In genomic region chr10:107747566-107747965, GRCm38 (mm10) we compare ENCODE assay signal across 9 mouse cellular contexts. TPM values are rescaled to one million over a fixed set of nuclear protein-coding genes. Genes with fewer than 3 reads are reported as not detected.
DNase-seq lines count a peak whose midpoint lies in the region; ATAC-seq and TF ChIP-seq lines count a peak whose summit lies in the region.
"Had no signal": no experiment of that assay in that cellular context is flagged by ENCODE, and none has a peak within 500 bp of the region (broad histone marks: within the 10 kb centered on the region; RNA-seq: fewer than 3 reads in every experiment).

No protein-coding gene starts in this region.

- 18% methylated on average over 5 of the region's 5 CpGs for WGBS in kidney, adult 2 months
- 22% methylated on average over 5 of the region's 5 CpGs for WGBS in embryonic facial prominence, embryonic 10.5 days

- no peak for TF ChIP-seq CTCF in kidney, adult 2 months (conservative IDR thresholded peaks at IDR 0.05; ENCODE audit: insufficient read depth, insufficient read length, low read depth, low read length)
- TF ChIP-seq CTCF in E14TG2a.4 (conservative IDR thresholded peaks at IDR 0.05; ENCODE audit: low read length): peak; percentile 74

- H3K4me1 ChIP-seq in kidney, adult 2 months (ENCODE audit: control insufficient read depth, insufficient read depth, low read length): no peaks in the 10 kb centered on the region
- H3K4me1 ChIP-seq in E14TG2a.4 (replicated peaks; ENCODE audit: low read depth, low read length): 0 out of 2 replicates have a peak, but pooled peaks cover 2% of the 10 kb centered on the region
- peaks cover 9% of the 10 kb centered on the region for H3K4me1 ChIP-seq in embryonic facial prominence, embryonic 10.5 days

- no peaks in the 10 kb centered on the region for H3K36me3 ChIP-seq in kidney, adult 2 months (ENCODE audit: control insufficient read depth, insufficient read depth, low read length)
- H3K36me3 ChIP-seq in E14TG2a.4 (ENCODE audit: insufficient read depth, low read length): no peaks in the 10 kb centered on the region
- no peaks in the 10 kb centered on the region for H3K36me3 ChIP-seq in embryonic facial prominence, embryonic 10.5 days (replicated peaks)

- intact Hi-C loops in gastrocnemius, postnatal 36 days (cut with DNase I): loop anchor here (10.0 kb wide), 1 partner anchor 813 kb away; no protein-coding TSS in a partner anchor

- H3K4me3 ChIP-seq in kidney, adult 2 months (ENCODE audit: insufficient read depth, low read depth, low read length): no peak overlapping the region
- no peak overlapping the region for H3K4me3 ChIP-seq in E14TG2a.4 (replicated peaks; ENCODE audit: low read length)
- H3K4me3 ChIP-seq in embryonic facial prominence, embryonic 10.5 days: no peak overlapping the region

- DNase-seq in kidney, adult 2 months: peak; percentile 32
- no peak for DNase-seq in kidney, adult 18-20 months
- DNase-seq in 416B (ENCODE audit: low read depth): peak; percentile 48
- DNase-seq in embryonic facial prominence, embryonic 10.5 days (ENCODE audit: low spot score): peak; percentile 11
- DNase-seq in gastrocnemius, postnatal 36 days: no peak
- DNase-seq in urinary bladder, adult 18-20 months (ENCODE audit: low spot score in 2 of 2): no peak

- no peaks in the 10 kb centered on the region for H3K27me3 ChIP-seq in kidney, adult 2 months (replicated peaks; ENCODE audit: control insufficient read depth, insufficient read depth, low read length)
- no peaks in the 10 kb centered on the region for H3K27me3 ChIP-seq in E14TG2a.4 (ENCODE audit: insufficient read depth, low read length)
- H3K27me3 ChIP-seq in embryonic facial prominence, embryonic 10.5 days (replicated peaks; ENCODE audit: low read depth, poor library complexity, severe bottlenecking): no peaks in the 10 kb centered on the region

- H3K9me3 ChIP-seq in E14TG2a.4 (ENCODE audit: low read length): no peaks in the 10 kb centered on the region
- no peaks in the 10 kb centered on the region for H3K9me3 ChIP-seq in embryonic facial prominence, embryonic 10.5 days

- peak; percentile 76 for ATAC-seq in megakaryocyte progenitor cell, adult 5-6 weeks (replicated peaks; ENCODE audit: poor library complexity)

- no peak overlapping the region for H3K27ac ChIP-seq in kidney, adult 2 months (ENCODE audit: insufficient read depth, low read depth, low read length)
- H3K27ac ChIP-seq in embryonic facial prominence, embryonic 10.5 days (replicated peaks): no peak overlapping the region

- TF ChIP-seq POLR2A in kidney, adult 2 months (IDR thresholded peaks at IDR 0.05; ENCODE audit: low read depth, low read length): no peak

RNA-seq across cellular contexts. Expression of gene Ptprq, which starts 27.7 kb away (rescaled TPM):
- polyA plus RNA-seq in kidney, adult 2 months (2012; rRNA removed): 0.01 and 0.02 TPM in 2 replicates
- not detected in 2 replicates for polyA plus RNA-seq in embryonic facial prominence, embryonic 10.5 days (2016; fragmentation: Nextera tagmentation; extraction: Ambion mirVana)
- not detected in 2 replicates for total RNA-seq in megakaryocyte progenitor cell, adult 5-6 weeks (2015)
- total RNA-seq in megakaryocyte progenitor cell, adult 5-6 weeks (2017): not detected in 2 replicates
- under 1 TPM; 0.15 to 0.23 TPM for total RNA-seq in gastrocnemius, postnatal 36 days (2021)
- total RNA-seq: neutrophil, adult 5-6 weeks had no signal

Comparison
In these comparisons a context has a peak if more than half of its experiments do, and no peak if none do; other contexts are left out.
1. DNase-seq: peak in kidney, adult 2 months (single experiment), 416B (single experiment) and embryonic facial prominence, embryonic 10.5 days (single experiment); none in kidney, adult 18-20 months (single experiment), gastrocnemius, postnatal 36 days (0 of 2) and urinary bladder, adult 18-20 months (0 of 2).